Mouse (Mus musculus) liver, embryonic 14 days (tissue): ENCODE data around the gene Btn2a2. TPM values are rescaled to one million over a fixed set of nuclear protein-coding genes. Genes with fewer than 3 reads are reported as not detected.

ENCODE experiments used
- polyA plus RNA-seq: library from polyadenylated mRNA; depleted of rRNA; stranded (reverse); fragments of >200 nt; gene quantifications from 2 replicates; pipeline ENCODE4 v1.2.3, GENCODE M21; 2012; rRNA removed

The Btn2a2 gene
- not detected in 2 replicates for polyA plus RNA-seq

DNA sequence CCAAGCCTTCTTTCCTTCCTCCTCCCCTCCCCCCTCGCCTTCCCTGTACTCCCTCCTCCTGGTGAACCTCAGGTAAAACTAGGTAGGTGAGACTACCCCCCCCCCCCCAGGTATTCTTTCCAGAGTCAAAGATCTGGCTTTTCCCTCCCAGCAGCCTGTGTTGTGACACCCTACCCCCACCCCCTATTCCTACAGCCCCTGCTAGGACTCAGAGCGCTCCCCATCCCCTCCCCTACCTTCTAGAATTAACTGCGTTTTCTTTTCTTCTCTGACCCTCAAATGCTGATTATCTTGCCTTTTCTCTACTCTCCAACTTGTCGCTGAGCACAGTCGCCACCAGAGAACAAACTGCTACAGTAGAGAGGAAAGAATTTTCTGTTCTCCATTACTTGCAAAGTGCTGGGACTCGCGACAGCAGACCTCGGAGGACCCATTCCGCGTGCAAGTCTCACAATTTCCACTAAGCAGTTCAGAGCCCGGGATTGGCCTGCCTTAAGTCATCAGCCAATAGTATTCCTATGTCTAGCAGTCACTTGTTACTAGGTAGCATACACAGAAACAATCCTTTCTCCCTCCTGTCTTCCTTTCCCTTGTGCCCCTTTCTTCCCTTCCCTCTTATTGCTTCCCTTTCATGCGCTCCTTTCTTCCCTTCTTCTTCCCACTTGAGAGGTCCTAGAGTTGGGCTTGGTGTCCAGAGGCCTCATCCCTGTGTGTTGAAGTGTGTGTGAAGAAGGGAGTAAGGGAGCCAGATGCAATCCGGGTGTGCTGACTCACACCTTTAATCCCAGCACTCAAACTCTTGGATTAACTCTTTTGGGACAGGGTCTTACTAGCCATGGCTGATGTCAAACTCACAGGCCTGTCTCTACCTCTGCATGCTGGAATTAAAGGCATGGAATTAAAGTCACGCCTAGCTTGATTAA is at the start of gene Btn2a2:
Btn2a2 (minus strand) TSS at position 458 of the 923 bp plus-strand sequence.

DNA sequence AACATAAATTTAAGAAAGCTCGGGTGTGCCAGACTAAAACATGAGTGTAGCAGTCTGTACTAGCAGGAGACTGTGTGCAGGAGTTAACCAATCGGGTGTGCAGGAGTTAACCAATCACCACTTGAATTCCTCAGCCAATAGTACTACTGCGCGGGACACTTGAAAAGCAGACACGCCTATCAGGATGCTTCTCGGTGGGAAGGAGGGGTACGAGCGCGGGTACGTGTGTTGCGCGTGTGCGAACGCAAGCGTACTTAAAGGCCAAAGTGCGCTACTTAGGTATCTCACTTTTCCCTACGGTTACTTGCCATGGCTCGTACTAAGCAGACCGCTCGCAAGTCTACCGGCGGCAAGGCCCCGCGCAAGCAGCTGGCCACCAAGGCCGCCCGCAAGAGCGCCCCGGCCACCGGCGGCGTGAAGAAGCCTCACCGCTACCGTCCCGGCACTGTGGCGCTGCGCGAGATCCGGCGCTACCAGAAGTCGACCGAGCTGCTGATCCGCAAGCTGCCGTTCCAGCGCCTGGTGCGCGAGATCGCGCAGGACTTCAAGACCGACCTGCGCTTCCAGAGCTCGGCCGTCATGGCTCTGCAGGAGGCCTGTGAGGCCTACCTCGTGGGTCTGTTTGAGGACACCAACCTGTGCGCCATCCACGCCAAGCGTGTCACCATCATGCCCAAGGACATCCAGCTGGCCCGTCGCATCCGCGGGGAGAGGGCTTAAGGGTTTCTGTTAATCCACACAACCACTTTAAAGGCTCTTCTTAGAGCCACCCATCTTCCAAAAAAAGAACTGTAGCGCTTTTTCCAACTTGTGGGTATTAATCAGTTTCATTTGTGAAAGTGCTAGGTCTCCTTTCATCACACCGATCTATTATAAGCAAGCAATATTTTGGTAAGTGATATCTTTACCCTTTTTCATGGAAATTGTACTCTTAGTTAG is 46.7 kb upstream of the Btn2a2 start, which contains the start of gene Hist1h3g:
Hist1h3g (plus strand) TSS at position 286 of the 939 bp plus-strand sequence.

GRCm38 (mm10) chr13:23533560-23534367 is 45.1 kb upstream of the Btn2a2 start, which contains the start of gene Hist1h2af:
Gene Hist1h2af (plus strand): TSS chr13:23533906.

DNA sequence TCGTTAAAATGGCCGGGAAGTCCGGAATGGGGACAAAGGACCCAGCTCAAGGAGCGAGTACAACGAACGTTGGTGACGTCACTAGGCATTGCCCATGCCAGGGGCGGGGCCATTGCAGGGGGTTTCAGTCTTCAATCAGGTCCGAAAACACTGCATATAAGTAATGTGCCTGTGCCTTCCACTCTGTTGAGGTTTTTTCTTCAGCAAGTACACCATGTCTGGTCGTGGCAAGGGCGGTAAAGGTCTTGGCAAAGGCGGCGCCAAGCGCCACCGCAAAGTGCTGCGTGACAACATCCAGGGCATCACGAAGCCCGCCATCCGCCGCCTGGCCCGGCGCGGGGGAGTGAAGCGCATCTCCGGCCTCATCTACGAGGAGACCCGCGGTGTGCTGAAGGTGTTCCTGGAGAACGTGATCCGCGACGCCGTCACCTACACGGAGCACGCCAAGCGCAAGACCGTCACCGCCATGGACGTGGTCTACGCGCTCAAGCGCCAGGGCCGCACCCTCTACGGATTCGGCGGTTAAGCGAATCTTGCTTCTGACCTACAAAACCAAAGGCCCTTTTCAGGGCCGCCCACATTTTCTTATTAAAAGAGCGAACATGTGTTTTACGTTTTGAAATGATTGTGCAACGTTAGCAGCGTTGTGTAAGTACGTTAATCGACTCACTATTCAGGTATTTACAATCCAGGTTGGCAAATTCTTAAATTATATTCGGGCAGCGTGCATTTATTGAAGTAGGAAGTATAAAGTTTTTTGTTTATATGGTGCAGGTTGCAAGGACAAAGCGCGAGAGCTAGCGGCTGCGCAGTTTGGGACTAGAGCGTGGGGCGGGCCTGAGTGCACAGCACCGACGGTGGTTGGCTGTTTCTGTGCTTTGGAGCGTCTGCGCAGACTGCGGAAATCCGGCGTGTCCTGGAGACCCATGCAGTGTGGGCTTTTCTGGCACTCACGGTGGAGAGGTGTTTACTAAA is 42.5 kb upstream of the Btn2a2 start, which contains the start of gene Hist1h4h:
Hist1h4h (plus strand) TSS at position 150 of the 975 bp plus-strand sequence.

DNA sequence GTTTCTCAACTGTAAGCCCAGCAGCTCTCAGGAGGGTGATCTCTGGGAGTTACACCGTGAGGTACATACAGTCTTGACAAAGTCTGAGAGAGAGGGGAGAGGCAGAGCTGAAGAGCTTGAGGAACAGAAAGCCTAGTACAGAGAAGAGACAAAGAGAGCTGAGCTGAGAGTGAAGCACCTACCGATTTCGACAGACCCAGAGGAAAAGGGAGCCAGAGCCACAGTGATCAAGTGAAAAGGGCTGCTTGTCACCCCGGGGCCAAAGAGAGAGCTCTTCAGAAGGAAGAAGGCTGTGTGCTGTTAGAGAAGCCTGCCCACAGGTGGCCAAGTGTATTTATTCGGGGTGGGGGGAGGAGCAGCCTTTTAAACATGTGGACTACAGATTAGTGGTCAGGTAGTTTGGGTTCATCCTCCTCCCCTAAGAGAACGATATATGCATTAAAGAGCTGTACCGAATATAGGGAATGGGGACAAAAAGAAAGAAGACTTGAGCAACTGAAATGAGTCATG is 23.0 kb downstream of the Btn2a2 start, which contains the start of gene Btn1a1:
Btn1a1 (minus strand) TSS at position 302 of the 510 bp plus-strand sequence.

Other genes with a start within 250 kb of the Btn2a2 start
- not detected in 2 replicates for gene Vmn1r223, start 241.7 kb downstream of the Btn2a2 start, polyA plus RNA-seq
- gene Zfp322a, start 119.6 kb downstream of the Btn2a2 start, polyA plus RNA-seq, result 6.0 and 6.7 TPM in 2 replicates
- 3.8 and 4.4 TPM in 2 replicates for gene Abt1, start 65.0 kb downstream of the Btn2a2 start, polyA plus RNA-seq
- 1.8 and 2.0 TPM in 2 replicates for gene Btn1a1, start 23.0 kb downstream of the Btn2a2 start, polyA plus RNA-seq
- 20.0 and 22.7 TPM in 2 replicates for gene Hist1h4h, start 42.2 kb upstream of the Btn2a2 start, polyA plus RNA-seq
- gene Hist1h2af, start 45.0 kb upstream of the Btn2a2 start, polyA plus RNA-seq, result 254 and 365 TPM in 2 replicates
- 40.7 and 47.0 TPM in 2 replicates for gene Hist1h3g, start 46.6 kb upstream of the Btn2a2 start, polyA plus RNA-seq
- 6.3 and 6.5 TPM in 2 replicates for gene Hist1h2bh, start 54.5 kb upstream of the Btn2a2 start, polyA plus RNA-seq
- gene Hist1h3f, start 55.2 kb upstream of the Btn2a2 start, polyA plus RNA-seq, result 4.4 and 4.5 TPM in 2 replicates
- 19.0 and 21.1 TPM in 2 replicates for gene Hist1h4f, start 62.8 kb upstream of the Btn2a2 start, polyA plus RNA-seq
- 0.66 and 0.96 TPM in 2 replicates for gene Hist1h1d, start 64.4 kb upstream of the Btn2a2 start, polyA plus RNA-seq
- gene Hist1h3e, start 73.5 kb upstream of the Btn2a2 start, polyA plus RNA-seq, result 24.2 and 24.8 TPM in 2 replicates
- 11.7 and 13.2 TPM in 2 replicates for gene Hist1h2ae, start 82.4 kb upstream of the Btn2a2 start, polyA plus RNA-seq
- 35.1 and 41.0 TPM in 2 replicates for gene Hist1h2bg, start 82.5 kb upstream of the Btn2a2 start, polyA plus RNA-seq
- gene Hist1h2bf, start 85.3 kb upstream of the Btn2a2 start, polyA plus RNA-seq, result 12.1 and 12.6 TPM in 2 replicates
- gene Hist1h2ad, start 85.5 kb upstream of the Btn2a2 start, polyA plus RNA-seq, result 8.7 and 8.8 TPM in 2 replicates
- 19.8 and 22.5 TPM in 2 replicates for gene Hist1h3d, start 86.9 kb upstream of the Btn2a2 start, polyA plus RNA-seq
- gene Hist1h4d, start 92.7 kb upstream of the Btn2a2 start, polyA plus RNA-seq, result 7.9 and 8.2 TPM in 2 replicates
- 2.9 and 3.1 TPM in 2 replicates for gene Hist1h2be, start 132.3 kb upstream of the Btn2a2 start, polyA plus RNA-seq
- gene Hist1h1e, start 133.7 kb upstream of the Btn2a2 start, polyA plus RNA-seq, result 7.8 and 10.5 TPM in 2 replicates
- gene Hist1h2ac, start 195.1 kb upstream of the Btn2a2 start, polyA plus RNA-seq, result 1.2 and 1.3 TPM in 2 replicates
- 75.9 and 78.5 TPM in 2 replicates for gene Hist1h2bc, start 195.3 kb upstream of the Btn2a2 start, polyA plus RNA-seq
- 0.13 TPM in 1 of 2 replicates, not detected in the other for gene Hist1h1t, start 207.0 kb upstream of the Btn2a2 start, polyA plus RNA-seq
- 5.9 TPM in 2 replicates for gene Hist1h4c, start 209.6 kb upstream of the Btn2a2 start, polyA plus RNA-seq
- 2.5 and 4.1 TPM in 2 replicates for gene Hfe, start 222.0 kb upstream of the Btn2a2 start, polyA plus RNA-seq
- 41.5 and 49.3 TPM in 2 replicates for gene Hist1h1c, start 250.0 kb upstream of the Btn2a2 start, polyA plus RNA-seq